Mouse (Mus musculus): ENCODE data around the gene Baat.
"Not testable (repeated sequence)": the region's sequence is repeated elsewhere in the genome, so short reads cannot be mapped to it uniquely, and the experiment has no call there.

Baat gene

GRCm38 (mm10) chr4:49506386-49506785, at the start of gene Baat:
Gene Baat, minus strand, starts transcription at chr4:49506557.
- DNase-seq (ENCODE audit: low spot score): no peak

DNA sequence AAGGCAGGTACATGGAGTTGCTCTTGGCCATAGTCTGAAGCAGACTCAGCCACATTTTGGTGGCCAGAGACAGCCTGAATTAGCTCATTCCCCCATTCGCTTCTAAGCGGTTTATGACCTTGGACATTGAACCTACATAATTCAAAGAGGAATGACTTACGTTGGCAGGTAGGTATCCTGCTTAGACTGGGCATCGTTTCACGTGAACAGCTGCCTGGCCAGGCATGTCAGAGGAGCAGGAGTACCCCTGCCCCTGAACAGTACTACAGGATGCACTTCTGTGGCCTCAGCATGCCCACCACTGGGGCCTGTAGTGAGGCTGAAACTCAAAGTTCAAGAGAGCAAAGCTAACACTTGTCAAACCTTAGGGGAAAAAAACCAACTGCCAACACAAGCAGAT, 47.0 kb upstream of the Baat start:
- DNase-seq (ENCODE audit: low spot score): no peak

DNA sequence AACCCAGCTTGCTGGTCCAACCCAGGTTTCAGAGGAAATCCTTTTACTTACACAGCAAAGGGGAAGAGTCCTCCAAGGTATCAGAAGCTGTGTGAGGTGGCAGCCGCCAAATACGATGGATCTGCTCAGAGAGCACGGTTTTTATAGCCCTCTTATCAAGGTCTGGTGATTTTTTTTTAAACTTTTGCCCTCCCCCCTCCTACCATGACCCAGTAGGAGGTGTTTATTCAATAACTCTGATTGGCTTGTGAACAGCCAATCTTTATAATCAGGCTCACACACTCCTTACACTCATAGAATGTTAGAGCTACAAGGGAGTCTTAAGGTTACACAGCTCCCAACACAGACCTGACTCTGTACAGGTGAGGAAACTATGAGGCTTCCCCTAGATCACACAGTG, 43.0 kb upstream of the Baat start, which contains the start of gene Aldob:
Aldob (minus strand) TSS at position 164 of the 400 bp plus-strand sequence.
- DNase-seq (ENCODE audit: low spot score): no peak

DNA sequence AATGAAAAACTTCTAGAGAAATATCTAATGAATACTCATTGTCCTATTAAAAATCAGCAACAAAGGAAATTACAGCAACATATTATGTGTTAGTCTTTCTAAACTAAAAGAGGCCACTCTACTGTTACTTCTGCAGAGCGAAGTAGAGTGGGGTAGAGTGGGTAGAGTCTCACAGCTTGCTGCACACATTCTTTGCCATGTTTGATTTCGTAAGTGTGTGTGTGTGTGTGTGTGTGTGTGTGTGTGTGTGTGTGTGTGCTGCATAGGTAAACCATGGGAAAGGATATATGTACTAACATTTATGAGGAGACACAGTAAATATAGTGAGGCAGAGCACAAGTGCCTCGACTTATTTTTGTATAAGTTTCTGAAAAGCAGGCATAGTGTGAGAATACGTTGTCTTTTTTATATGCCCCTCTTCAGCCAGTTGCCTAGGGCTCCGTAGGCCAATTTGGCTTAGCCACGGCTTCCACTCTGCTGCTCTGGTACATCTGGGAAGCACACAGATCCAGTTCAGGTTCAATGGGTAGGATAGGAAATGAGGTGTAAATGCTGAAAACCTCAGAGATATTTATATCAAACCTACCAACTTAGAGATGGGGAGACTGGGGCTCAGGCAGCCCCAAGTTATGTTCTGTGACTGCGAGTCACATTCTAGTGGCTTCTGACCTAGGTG, 41.3 kb upstream of the Baat start:
- no peak for DNase-seq (ENCODE audit: low spot score)

GRCm38 (mm10) chr4:49546873-49547543, 40.7 kb upstream of the Baat start:
- no peak for DNase-seq (ENCODE audit: low spot score)

DNA sequence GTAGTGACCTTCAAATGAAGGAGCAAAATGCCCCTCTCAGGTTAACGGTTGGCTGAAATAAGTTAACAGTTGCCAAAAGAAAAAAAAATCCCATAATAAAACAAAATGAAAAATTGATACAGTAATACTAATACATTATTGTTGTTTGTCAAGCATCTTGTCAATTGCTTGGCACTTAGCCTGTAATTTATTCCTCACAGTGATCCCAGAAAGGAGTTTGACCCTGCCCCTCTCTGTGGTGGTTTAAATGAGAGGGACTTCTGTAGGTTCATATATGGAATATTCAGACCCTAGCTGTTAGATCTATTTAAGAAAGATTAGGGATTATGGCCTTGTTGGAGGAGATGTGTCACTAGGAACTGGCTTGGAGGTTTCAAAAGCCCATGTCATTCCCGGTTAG, 39.7 kb upstream of the Baat start:
- no peak for DNase-seq (ENCODE audit: low spot score)

- DNase-seq (ENCODE audit: low spot score): no peak
Observed at GRCm38 (mm10) chr4:49540966-49541365, 34.6 kb upstream of the Baat start.

DNA sequence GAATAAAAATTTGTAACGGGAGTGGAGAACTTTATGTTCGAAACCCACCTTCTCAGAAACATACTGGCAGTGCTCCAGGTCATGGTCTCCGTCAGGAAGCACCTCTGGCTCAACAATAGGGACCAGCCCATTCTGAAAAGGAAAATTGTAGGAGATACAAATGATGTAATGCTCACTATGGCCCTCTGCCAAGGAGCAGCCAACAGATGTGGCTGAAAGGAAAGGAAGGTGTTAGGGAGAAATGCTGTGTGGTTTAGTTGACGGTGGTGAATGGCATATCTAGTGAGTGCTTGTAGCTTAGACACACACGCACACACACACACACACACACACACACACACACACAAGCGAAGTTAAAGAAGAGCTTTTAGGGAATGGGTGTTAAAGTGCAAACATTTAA, 33.3 kb upstream of the Baat start:
- DNase-seq (ENCODE audit: low spot score): no peak

GRCm38 (mm10) chr4:49536671-49537070, 30.3 kb upstream of the Baat start:
- no peak for DNase-seq (ENCODE audit: low spot score)

DNA sequence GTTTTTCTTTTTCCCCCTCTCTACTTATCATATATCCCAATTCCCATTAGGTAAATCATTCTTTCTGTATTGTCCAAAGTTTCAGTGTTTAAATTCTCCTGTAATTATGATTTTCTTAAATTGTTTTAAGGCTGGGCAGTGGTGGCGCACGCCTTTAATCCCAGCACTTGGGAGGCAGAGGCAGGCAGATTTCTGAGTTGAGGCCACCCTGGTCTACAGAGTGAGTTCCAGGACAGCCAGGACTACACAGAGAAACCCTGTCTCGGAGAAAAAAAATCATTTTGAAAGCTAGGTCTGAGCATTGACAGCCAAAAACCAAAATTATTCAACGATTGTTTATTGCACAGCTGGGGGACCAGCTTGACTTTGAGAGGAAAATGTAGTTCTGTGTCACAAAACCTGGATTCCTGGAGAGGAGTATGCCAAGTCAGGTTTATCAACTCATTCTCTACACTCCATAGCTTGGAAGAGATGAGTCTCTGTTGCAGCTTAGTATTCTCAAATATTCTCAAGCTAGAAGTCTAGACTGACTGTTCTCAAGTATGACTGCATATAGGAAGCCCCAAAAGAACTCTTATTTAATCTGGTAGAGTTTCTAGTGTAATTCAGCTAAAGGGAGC, 29.4 kb upstream of the Baat start:
- DNase-seq (ENCODE audit: low spot score): no peak

DNA sequence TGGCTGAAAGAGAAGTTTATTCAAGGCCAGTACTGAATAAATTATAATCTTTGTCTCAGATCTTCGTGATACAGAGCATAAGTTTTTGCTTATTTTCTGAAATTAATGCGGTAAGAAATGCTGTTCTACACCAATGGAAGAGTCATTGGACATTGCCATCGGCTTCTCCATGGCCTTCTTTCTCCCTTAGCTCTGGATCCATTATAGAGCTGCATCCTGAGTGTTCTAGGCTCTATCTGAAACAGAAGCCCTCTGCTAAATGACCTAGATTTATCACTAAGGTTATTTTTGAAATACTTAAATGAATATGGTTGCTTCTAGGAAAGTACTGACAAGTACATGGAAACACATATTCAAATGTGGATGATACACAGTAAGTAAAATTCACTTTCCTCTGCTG, 28.7 kb upstream of the Baat start:
- no peak for DNase-seq (ENCODE audit: low spot score)

GRCm38 (mm10) chr4:49522576-49522975, 16.2 kb upstream of the Baat start:
- DNase-seq (ENCODE audit: low spot score): no peak

DNA sequence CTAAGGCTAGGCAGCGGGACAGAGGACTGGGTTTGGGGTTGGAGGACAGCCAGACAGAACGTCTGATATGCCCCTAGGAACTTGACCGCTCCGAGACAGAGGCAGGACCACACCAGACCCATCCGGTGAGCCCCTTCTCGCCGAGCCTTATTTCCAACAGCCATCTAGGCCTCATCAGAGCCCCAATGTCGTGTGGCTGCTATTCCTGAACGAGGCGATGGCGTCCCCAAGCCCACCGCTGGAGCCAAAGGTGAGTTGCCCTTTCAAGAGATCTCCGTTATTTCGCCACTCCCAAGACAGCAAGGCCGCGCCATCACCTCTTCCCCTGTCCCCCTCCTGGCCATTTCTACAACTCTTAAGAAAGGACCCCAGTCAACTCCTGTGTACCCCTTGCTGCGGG, 15.0 kb upstream of the Baat start:
- DNase-seq (ENCODE audit: low spot score): peak; percentile 45

DNA sequence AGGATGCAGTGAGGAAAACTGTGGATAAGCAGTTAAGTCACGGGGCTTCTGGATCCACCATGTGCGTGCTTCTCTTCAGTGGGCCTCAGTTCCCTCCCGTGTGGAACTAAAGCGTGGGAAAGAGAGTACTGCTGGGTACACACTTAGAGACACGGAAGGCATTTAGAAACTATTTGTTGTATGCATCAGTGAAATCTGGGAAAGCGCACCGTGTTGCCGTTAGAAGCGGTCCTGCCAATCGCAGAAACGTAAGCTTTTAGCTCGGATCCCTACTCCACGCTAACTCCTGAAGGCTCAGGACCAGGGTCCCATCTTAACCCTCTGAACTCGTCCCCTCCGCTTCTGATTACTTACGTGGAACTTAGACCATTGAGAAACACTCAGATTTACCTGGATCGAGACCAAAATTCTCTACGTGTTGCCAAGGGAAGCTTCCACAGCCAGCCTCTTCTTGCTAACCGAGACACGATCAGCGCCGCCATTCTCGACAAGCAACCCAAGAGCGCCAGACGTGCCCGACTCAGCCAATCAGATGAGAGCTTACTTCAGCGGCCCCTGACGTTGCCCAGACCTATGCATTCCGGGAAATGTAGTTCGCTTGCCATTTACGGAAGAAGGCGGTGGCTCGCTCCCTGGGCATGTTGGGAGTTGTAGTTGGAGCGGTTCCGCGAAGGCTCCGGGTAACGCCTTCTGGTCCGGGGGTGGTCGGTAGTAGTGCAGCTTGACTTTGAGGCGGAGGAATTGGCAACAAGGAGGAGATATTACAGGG, 14.4 kb upstream of the Baat start, which contains the start of the genes Mrpl50 and Zfp189:
Mrpl50 (minus strand) TSS at position 522 of the 769 bp plus-strand sequence.
Zfp189 (plus strand) TSS at position 605 of the 769 bp plus-strand sequence.
- DNase-seq (ENCODE audit: low spot score): peak; percentile 98

- DNase-seq (ENCODE audit: low spot score): peak; percentile 49
Observed at GRCm38 (mm10) chr4:49519476-49519875, 13.1 kb upstream of the Baat start.

GRCm38 (mm10) chr4:49514441-49514840, 8.1 kb upstream of the Baat start:
- no peak for DNase-seq (ENCODE audit: low spot score)

GRCm38 (mm10) chr4:49512636-49513035, 6.3 kb upstream of the Baat start:
- DNase-seq (ENCODE audit: low spot score): no peak

DNA sequence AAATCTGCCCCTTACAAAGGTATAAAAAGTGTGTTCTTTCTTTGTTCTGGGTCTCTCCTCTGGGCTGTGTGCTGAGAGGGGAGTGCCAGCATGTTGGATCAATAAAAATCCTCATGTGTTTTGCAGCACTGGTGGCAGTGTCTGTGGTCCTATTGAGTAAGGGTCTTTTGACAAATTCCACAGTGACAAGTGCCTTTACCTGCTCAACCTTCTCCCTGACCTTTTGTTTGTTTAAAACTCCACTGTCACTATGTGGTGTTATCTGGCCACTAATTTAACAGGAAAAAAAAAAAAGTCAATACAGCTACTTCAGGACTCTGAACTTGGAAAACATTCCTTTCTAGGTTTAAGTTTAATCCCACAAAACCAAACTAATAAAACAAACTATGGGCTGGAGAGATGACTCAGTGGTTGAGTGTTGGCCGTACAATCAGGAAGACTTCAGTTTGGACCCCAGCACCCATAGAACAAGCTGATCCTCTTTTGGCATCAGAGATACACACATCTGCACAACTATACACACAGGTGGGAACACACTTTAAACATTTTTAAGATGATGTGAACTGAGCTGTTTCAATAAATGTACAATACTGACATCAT, 4.0 kb upstream of the Baat start:
- not testable (repeated sequence) for DNase-seq (ENCODE audit: low spot score)

- DNase-seq (ENCODE audit: low spot score): no peak
Observed at GRCm38 (mm10) chr4:49509183-49509582, 2.8 kb upstream of the Baat start.

GRCm38 (mm10) chr4:49503563-49503962, 2.8 kb downstream of the Baat start:
- DNase-seq (ENCODE audit: low spot score): no peak

DNA sequence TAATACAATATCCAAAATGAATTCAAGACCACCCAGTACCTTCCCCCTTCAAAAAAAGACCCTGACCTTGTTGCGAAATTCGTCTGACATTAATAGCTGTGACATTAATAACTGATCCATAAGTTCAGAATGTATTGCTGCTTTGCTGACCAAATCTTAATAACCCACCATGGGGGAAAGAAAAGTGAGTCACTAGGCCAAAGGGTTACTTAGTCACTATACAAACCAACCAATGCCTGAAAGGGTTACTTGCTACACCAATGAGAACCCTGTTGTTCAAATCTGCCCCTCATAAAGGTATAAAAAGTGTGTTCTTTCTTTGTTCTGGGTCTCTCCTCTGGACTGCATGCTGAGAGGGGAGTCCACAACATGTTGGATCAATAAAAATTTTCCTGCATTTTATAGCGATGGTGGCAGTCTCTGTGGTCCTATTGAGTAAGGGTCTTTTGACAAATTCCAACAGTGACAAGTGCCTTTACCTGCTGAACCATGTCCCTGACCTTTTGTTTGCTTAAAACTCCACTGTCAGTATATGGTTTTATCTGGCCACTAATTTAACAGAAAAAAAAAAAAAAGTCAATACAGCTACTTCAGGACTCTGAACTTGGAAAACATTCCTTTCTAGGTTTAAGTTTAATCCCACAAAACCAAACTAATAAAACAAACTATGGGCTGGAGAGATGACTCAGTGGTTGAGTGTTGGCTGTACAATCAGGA, 20.3 kb downstream of the Baat start:
- DNase-seq (ENCODE audit: low spot score): not testable (repeated sequence)
